In the genomic region with DNA sequence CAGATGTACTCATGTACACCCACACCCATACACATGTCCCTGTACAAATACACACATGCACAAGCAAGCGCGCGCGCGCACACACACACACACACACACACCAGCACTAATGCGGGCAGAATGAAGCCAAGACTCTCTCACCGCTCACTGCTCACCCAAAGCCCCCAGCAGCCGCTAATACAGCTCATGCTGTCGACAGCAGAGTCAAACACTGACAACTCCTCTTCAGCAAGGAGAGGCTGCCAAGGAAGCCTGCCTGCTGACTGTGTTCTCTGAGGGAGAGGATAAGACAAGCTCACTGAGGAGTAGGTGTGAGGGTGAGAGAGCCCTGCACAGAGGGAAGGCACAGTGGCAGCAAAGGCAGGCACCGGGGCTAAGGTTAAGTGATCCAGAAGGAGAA, we compare ENCODE assay signal across 15 mouse cellular contexts. TPM values are rescaled to one million over a fixed set of nuclear protein-coding genes. Genes with fewer than 3 reads are reported as not detected.
A peak's percentile ranks its signal among the peaks of the same experiment; 100 is the strongest.
DNase-seq lines count a peak whose midpoint lies in the region; ATAC-seq and TF ChIP-seq lines count a peak whose summit lies in the region.
"Had no signal": no experiment of that assay in that cellular context is flagged by ENCODE, and none has a peak within 500 bp of the region (broad histone marks: within the 10 kb centered on the region; RNA-seq: fewer than 3 reads in every experiment).

No protein-coding gene starts in this region.

- WGBS in lung, postnatal 0 days: 74% methylated on average over 10 of the region's 10 CpGs

- no peaks in the 10 kb centered on the region for H3K9me3 ChIP-seq in lung, postnatal 0 days (ENCODE audit: low read length)
- H3K9me3 ChIP-seq: embryonic facial prominence, embryonic 15.5 days; hindbrain, embryonic 12.5 days; limb, embryonic 10.5 days; liver, embryonic 15.5 days; neural tube, embryonic 15.5 days had no signal

- no peak for TF ChIP-seq EP300 in lung, postnatal 0 days (IDR thresholded peaks at IDR 0.05)

- no peak overlapping the region for H3K9ac ChIP-seq in lung, postnatal 0 days (replicated peaks; ENCODE audit: low read depth)
- H3K9ac ChIP-seq: embryonic facial prominence, embryonic 15.5 days; hindbrain, embryonic 12.5 days; liver, embryonic 15.5 days; neural tube, embryonic 15.5 days had no signal

- DNase-seq in frontal cortex, postnatal 14 days (ENCODE audit: low spot score in 2 of 2): no peak
- peak; percentile 25 to 32 for DNase-seq in layer of hippocampus, postnatal 36 days
- DNase-seq in layer of hippocampus, adult 11-12 months (ENCODE audit: low spot score): no peak
- DNase-seq in heart, postnatal 14 days: peak; percentile 23 to 49
- DNase-seq in right cerebral cortex, postnatal 25 days: peak; percentile 31
- DNase-seq in lung, postnatal 0 days (ENCODE audit: low spot score): no peak
- DNase-seq in thymus, postnatal 14 days: no peak
- DNase-seq: adrenal gland, adult 8-10 months had no signal

- no peak for TF ChIP-seq CTCF in lung, postnatal 0 days (IDR thresholded peaks at IDR 0.05)

- H3K4me2 ChIP-seq in lung, postnatal 0 days (replicated peaks; ENCODE audit: low read depth, low read length): no peak overlapping the region
- H3K4me2 ChIP-seq: embryonic facial prominence, embryonic 15.5 days; hindbrain, embryonic 12.5 days; liver, embryonic 15.5 days; neural tube, embryonic 15.5 days had no signal

- H3K4me3 ChIP-seq in lung, postnatal 0 days (ENCODE audit: low read depth, low read length): no peak overlapping the region
- H3K4me3 ChIP-seq: embryonic facial prominence, embryonic 15.5 days; hindbrain, embryonic 12.5 days; limb, embryonic 10.5 days; liver, embryonic 15.5 days; neural tube, embryonic 15.5 days had no signal

- intact Hi-C loops in heart, postnatal 14 days (cut with DNase I): no loop called here

- peak; percentile 88 for ATAC-seq in frontal cortex, adult (ENCODE audit: low TSS enrichment)
- no peak for ATAC-seq in lung, postnatal 0 days
- ATAC-seq: Patski had no signal

- H3K4me1 ChIP-seq in lung, postnatal 0 days (ENCODE audit: insufficient read depth, low read depth, low read length): no peaks in the 10 kb centered on the region
- H3K4me1 ChIP-seq: embryonic facial prominence, embryonic 15.5 days; hindbrain, embryonic 12.5 days had no signal

- no peaks in the 10 kb centered on the region for H3K27me3 ChIP-seq in lung, postnatal 0 days (replicated peaks; ENCODE audit: insufficient read depth, low read length)
- H3K27me3 ChIP-seq: embryonic facial prominence, embryonic 15.5 days; liver, embryonic 15.5 days; neural tube, embryonic 15.5 days had no signal

- no peaks in the 10 kb centered on the region for H3K36me3 ChIP-seq in lung, postnatal 0 days (ENCODE audit: insufficient read depth, low read length)
- H3K36me3 ChIP-seq: embryonic facial prominence, embryonic 15.5 days; hindbrain, embryonic 12.5 days; limb, embryonic 10.5 days; liver, embryonic 15.5 days; neural tube, embryonic 15.5 days had no signal

- no peak overlapping the region for H3K27ac ChIP-seq in lung, postnatal 0 days (ENCODE audit: low read length)
- H3K27ac ChIP-seq: embryonic facial prominence, embryonic 15.5 days; hindbrain, embryonic 12.5 days; limb, embryonic 10.5 days; liver, embryonic 15.5 days; neural tube, embryonic 15.5 days had no signal

RNA-seq across cellular contexts. Expression of a gene that starts 11.4 kb away (rescaled TPM):
- total RNA-seq in layer of hippocampus, postnatal 36 days (2021): 10 to 100 TPM; 20.4 to 23.5 TPM
- total RNA-seq in heart, postnatal 14 days (2021): 1 to 10 TPM; 4.3 to 4.9 TPM
- polyA plus RNA-seq in lung, postnatal 0 days (2015; fragmentation: Nextera tagmentation; extraction: Ambion mirVana): 10.3 and 10.6 TPM in 2 replicates

Comparison
In these comparisons a context has a peak if more than half of its experiments do, and no peak if none do; other contexts are left out.
1. DNase-seq: peak in layer of hippocampus, postnatal 36 days (2 of 2), heart, postnatal 14 days (2 of 2) and right cerebral cortex, postnatal 25 days (single experiment); none in frontal cortex, postnatal 14 days (0 of 2), layer of hippocampus, adult 11-12 months (single experiment), lung, postnatal 0 days (single experiment) and thymus, postnatal 14 days (single experiment).